Mouse (Mus musculus): ENCODE results near the gene Calb2. TPM values are rescaled to one million over a fixed set of nuclear protein-coding genes. Genes with fewer than 3 reads are reported as not detected.

The Calb2 gene
- total RNA-seq (2014; fragmentation: Nextera tagmentation) = not detected in 2 replicates
- not detected in 2 replicates for total RNA-seq (2017)
- not detected in 2 replicates for polyA plus RNA-seq (2012)

GRCm38 (mm10) chr8:110168046-110168445 lies at the start of gene Calb2:
Gene Calb2 (minus strand): TSS chr8:110168210.
- Histone ChIP-seq H3K4me1 (ENCODE audit: insufficient read depth, low read depth, low read length) (no peaks in the 10 kb centered on the region), H3K27me3 (ENCODE audit: insufficient read depth, low read length) (no peaks in the 10 kb centered on the region), H3K36me3 (replicated peaks) (no peaks in the 10 kb centered on the region), H3K4me3 (ENCODE audit: low read depth, low read length) (peak within 1 kb of the TSS; percentile 20; the same call in 1 of the 2 replicates), H3K9me3 (replicated peaks) (peaks cover 67% of the 10 kb centered on the region)
- DNase-seq (ENCODE audit: low spot score) = no peak
- no peak for TF ChIP-seq GATA2 (IDR thresholded peaks at IDR 0.05; ENCODE audit: borderline replicate concordance, low read depth, low read length)
- TF ChIP-seq TAL1 (conservative IDR thresholded peaks at IDR 0.05; ENCODE audit: low read depth, low read length) = no peak
- TF ChIP-seq CTCF (IDR thresholded peaks at IDR 0.05; ENCODE audit: low read depth, low read length) = no peak
- no peak for TF ChIP-seq POLR2AphosphoS5 (IDR thresholded peaks at IDR 0.05; ENCODE audit: insufficient replicate concordance, low read depth, low read length)
- no peak for TF ChIP-seq GATA1 (IDR thresholded peaks at IDR 0.05; ENCODE audit: borderline replicate concordance, low read length)
- no peak for ATAC-seq (ENCODE audit: extremely low read depth, insufficient number of reproducible peaks, low FRiP score, poor library complexity, severe bottlenecking)

GRCm38 (mm10) chr8:110217681-110218131 lies 49.7 kb upstream of the Calb2 start:
- H3K27me3 ChIP-seq (ENCODE audit: insufficient read depth, low read length) = no peaks in the 10 kb centered on the region
- ATAC-seq (ENCODE audit: extremely low read depth, insufficient number of reproducible peaks, low FRiP score, poor library complexity, severe bottlenecking) (peak; percentile 99), DNase-seq (ENCODE audit: low spot score) (peak; percentile 93)
- H3K4me1 ChIP-seq (ENCODE audit: insufficient read depth, low read depth, low read length) = peaks cover 17% of the 10 kb centered on the region
- H3K9me3 ChIP-seq (replicated peaks) = no peaks in the 10 kb centered on the region
- H3K4me3 ChIP-seq (ENCODE audit: low read depth, low read length) = peak overlapping the region; percentile 82
- peaks cover 34% of the 10 kb centered on the region for H3K36me3 ChIP-seq (replicated peaks)
- no peak for TF ChIP-seq GATA1 (IDR thresholded peaks at IDR 0.05; ENCODE audit: borderline replicate concordance, low read length)
- TF ChIP-seq POLR2AphosphoS5 (IDR thresholded peaks at IDR 0.05; ENCODE audit: insufficient replicate concordance, low read depth, low read length) = no peak
- no peak for TF ChIP-seq GATA2 (IDR thresholded peaks at IDR 0.05; ENCODE audit: borderline replicate concordance, low read depth, low read length)
- TF ChIP-seq CTCF (IDR thresholded peaks at IDR 0.05; ENCODE audit: low read depth, low read length) = no peak
- TF ChIP-seq TAL1 (conservative IDR thresholded peaks at IDR 0.05; ENCODE audit: low read depth, low read length) = no peak

GRCm38 (mm10) chr8:110217198-110217597 lies 49.2 kb upstream of the Calb2 start:
- H3K27me3 ChIP-seq (ENCODE audit: insufficient read depth, low read length) = no peaks in the 10 kb centered on the region
- TF ChIP-seq TAL1 (conservative IDR thresholded peaks at IDR 0.05; ENCODE audit: low read depth, low read length) = no peak
- TF ChIP-seq CTCF (IDR thresholded peaks at IDR 0.05; ENCODE audit: low read depth, low read length) = no peak
- TF ChIP-seq POLR2AphosphoS5 (IDR thresholded peaks at IDR 0.05; ENCODE audit: insufficient replicate concordance, low read depth, low read length) = no peak
- TF ChIP-seq GATA2 (IDR thresholded peaks at IDR 0.05; ENCODE audit: borderline replicate concordance, low read depth, low read length) = no peak
- no peak for TF ChIP-seq GATA1 (IDR thresholded peaks at IDR 0.05; ENCODE audit: borderline replicate concordance, low read length)
- no peak for DNase-seq (ENCODE audit: low spot score)

GRCm38 (mm10) chr8:110216253-110216652 lies 48.2 kb upstream of the Calb2 start:
- Histone ChIP-seq H3K4me3 (ENCODE audit: low read depth, low read length) (no peak overlapping the region), H3K36me3 (replicated peaks) (peaks cover 19% of the 10 kb centered on the region), H3K9me3 (replicated peaks) (no peaks in the 10 kb centered on the region), H3K4me1 (ENCODE audit: insufficient read depth, low read depth, low read length) (peaks cover 17% of the 10 kb centered on the region), H3K27me3 (ENCODE audit: insufficient read depth, low read length) (no peaks in the 10 kb centered on the region)
- ATAC-seq (ENCODE audit: extremely low read depth, insufficient number of reproducible peaks, low FRiP score, poor library complexity, severe bottlenecking) (no peak), DNase-seq (ENCODE audit: low spot score) (no peak)
- no peak for TF ChIP-seq CTCF (IDR thresholded peaks at IDR 0.05; ENCODE audit: low read depth, low read length)
- TF ChIP-seq GATA2 (IDR thresholded peaks at IDR 0.05; ENCODE audit: borderline replicate concordance, low read depth, low read length) = no peak
- TF ChIP-seq GATA1 (IDR thresholded peaks at IDR 0.05; ENCODE audit: borderline replicate concordance, low read length) = no peak
- no peak for TF ChIP-seq TAL1 (conservative IDR thresholded peaks at IDR 0.05; ENCODE audit: low read depth, low read length)

More at GRCm38 (mm10) chr8:110217198-110217597, 49.2 kb upstream of the Calb2 start:
- H3K36me3 ChIP-seq (replicated peaks) = peaks cover 29% of the 10 kb centered on the region
- no peaks in the 10 kb centered on the region for H3K9me3 ChIP-seq (replicated peaks)
- peaks cover 17% of the 10 kb centered on the region for H3K4me1 ChIP-seq (ENCODE audit: insufficient read depth, low read depth, low read length)
- no peak for ATAC-seq (ENCODE audit: extremely low read depth, insufficient number of reproducible peaks, low FRiP score, poor library complexity, severe bottlenecking)
- H3K4me3 ChIP-seq (ENCODE audit: low read depth, low read length) = peak overlapping the region; percentile 82

GRCm38 (mm10) chr8:110215365-110215764 lies 47.4 kb upstream of the Calb2 start, which contains the start of gene Cmtr2:
Gene Cmtr2 (plus strand): TSS chr8:110215665.
- no peak within 1 kb of the TSS for H3K4me3 ChIP-seq (ENCODE audit: low read depth, low read length)
- no peaks in the 10 kb centered on the region for H3K9me3 ChIP-seq (replicated peaks)
- TF ChIP-seq CTCF (IDR thresholded peaks at IDR 0.05; ENCODE audit: low read depth, low read length) = no peak
- TF ChIP-seq GATA1 (IDR thresholded peaks at IDR 0.05; ENCODE audit: borderline replicate concordance, low read length) = no peak
- no peak for ATAC-seq (ENCODE audit: extremely low read depth, insufficient number of reproducible peaks, low FRiP score, poor library complexity, severe bottlenecking)
- H3K27me3 ChIP-seq (ENCODE audit: insufficient read depth, low read length) = no peaks in the 10 kb centered on the region
- DNase-seq (ENCODE audit: low spot score) = no peak
- peaks cover 11% of the 10 kb centered on the region for H3K36me3 ChIP-seq (replicated peaks)
- H3K4me1 ChIP-seq (ENCODE audit: insufficient read depth, low read depth, low read length) = peaks cover 17% of the 10 kb centered on the region

- Histone ChIP-seq H3K27me3 (ENCODE audit: insufficient read depth, low read length) (no peaks in the 10 kb centered on the region), H3K4me1 (ENCODE audit: insufficient read depth, low read depth, low read length) (no peaks in the 10 kb centered on the region), H3K9me3 (replicated peaks) (peaks cover 16% of the 10 kb centered on the region; the same call in 1 of the 2 replicates), H3K36me3 (replicated peaks) (no peaks in the 10 kb centered on the region), H3K4me3 (ENCODE audit: low read depth, low read length) (no peak overlapping the region)
- ATAC-seq (ENCODE audit: extremely low read depth, insufficient number of reproducible peaks, low FRiP score, poor library complexity, severe bottlenecking) (no peak), DNase-seq (ENCODE audit: low spot score) (no peak)
- TF ChIP-seq POLR2AphosphoS5 (IDR thresholded peaks at IDR 0.05; ENCODE audit: insufficient replicate concordance, low read depth, low read length) = no peak
- TF ChIP-seq TAL1 (conservative IDR thresholded peaks at IDR 0.05; ENCODE audit: low read depth, low read length) = no peak
- no peak for TF ChIP-seq GATA2 (IDR thresholded peaks at IDR 0.05; ENCODE audit: borderline replicate concordance, low read depth, low read length)
- no peak for TF ChIP-seq CTCF (IDR thresholded peaks at IDR 0.05; ENCODE audit: low read depth, low read length)
- TF ChIP-seq GATA1 (IDR thresholded peaks at IDR 0.05; ENCODE audit: borderline replicate concordance, low read length) = no peak
These were observed 33.8 kb upstream of the Calb2 start for GRCm38 (mm10) chr8:110201806-110202205.

Measured in G1E (cell line).